Mouse (Mus musculus): Measurements from ENCODE around the gene Ddc.

GRCm38 (mm10) chr11:11794626-11795025 is 103.3 kb downstream of the Ddc start:
- TF ChIP-seq POLR2A (IDR thresholded peaks at IDR 0.05; ENCODE audit: low read depth, low read length) (no peak), CTCF (IDR thresholded peaks at IDR 0.05; ENCODE audit: borderline replicate concordance, insufficient read depth, low read length) (no peak)

Data from embryonic fibroblast, embryonic 13.5 days (primary cell).